Mouse (Mus musculus) embryonic facial prominence, embryonic 14.5 days (tissue): ENCODE measurements at regions not wholly inside any gene's neighbourhood (a gene's known extent, or its start where the extent isn't known, plus 50 kb on each side); places are given as distances from the start of the nearest gene placed in this dataset.

Source experiments
- ATAC-seq: fragments of 200-750 bp; cut with Nextera tagmentation; 2 replicates; pipeline ENCODE4 v1.8.0; 2017; ENCODE audit warnings: low read depth, moderate number of reproducible peaks, moderate TSS enrichment
- DNase-seq: peaks from one replicate; pipeline ENCODE4 v3.0.0-alpha.2; 2015; ENCODE audit warnings: low spot score
- H3K27ac ChIP-seq: fragments of 300-500 bp; sonication (generic); replicated peaks from 2 replicates; pipeline ENCODE4 v1.5.1; 2014; ENCODE audit warnings: low read depth, mild to moderate bottlenecking, low read length, moderate library complexity
- H3K27me3 ChIP-seq: fragments of 300-500 bp; sonication (generic); replicated peaks from 2 replicates; pipeline ENCODE4 v1.6.1; 2014; ENCODE audit warnings: low read length; ENCODE audit not compliant: control insufficient read depth, insufficient read depth
- H3K36me3 ChIP-seq: fragments of 300-500 bp; sonication (generic); 2 replicates; pipeline ENCODE4 v1.6.1; 2014; ENCODE audit warnings: low read length, mixed read lengths; ENCODE audit not compliant: control insufficient read depth, insufficient read depth
- H3K4me1 ChIP-seq: fragments of 300-500 bp; sonication (generic); 2 replicates; pipeline ENCODE4 v1.6.1; 2014; ENCODE audit warnings: antibody characterized with exemption, low read length; ENCODE audit not compliant: control insufficient read depth, insufficient read depth
- H3K4me2 ChIP-seq: fragments of 300-500 bp; sonication (generic); 2 replicates; pipeline ENCODE4 v1.6.1; 2014; ENCODE audit warnings: low read depth, mild to moderate bottlenecking, low read length, moderate library complexity, mixed read lengths
- H3K4me3 ChIP-seq: fragments of 300-500 bp; sonication (generic); 2 replicates; pipeline ENCODE4 v1.5.1; 2014; ENCODE audit warnings: low read depth, mild to moderate bottlenecking, low read length
- H3K9ac ChIP-seq: fragments of 300-500 bp; sonication (generic); 2 replicates; pipeline ENCODE4 v1.6.1; 2014; ENCODE audit warnings: low read depth, mild to moderate bottlenecking, low read length, moderate library complexity, mixed read lengths
- H3K9me3 ChIP-seq: fragments of 300-500 bp; sonication (generic); 2 replicates; pipeline ENCODE4 v1.6.1; 2016; ENCODE audit warnings: low read length; ENCODE audit not compliant: control insufficient read depth
- WGBS: fragments of 180-500 bp; shearing (Covaris S2); extraction: QIAGEN DNeasy Blood & Tissue Kit; methylation state at CpG from one replicate; pipeline ENCODE4 v1.1.7; 2014; 5-methylcytosine and 5-hydroxymethylcytosine counted together

GRCm38 (mm10) chr3:82265941-82266340 is 91.9 kb upstream of the Map9 start:
- no peak overlapping the region for H3K4me3 ChIP-seq
- no peak for DNase-seq
- no peak overlapping the region for H3K9ac ChIP-seq
- no peaks in the 10 kb centered on the region for H3K27me3 ChIP-seq
- no peaks in the 10 kb centered on the region for H3K9me3 ChIP-seq
- no peaks in the 10 kb centered on the region for H3K4me1 ChIP-seq
- 93% methylated on average over 1 of the region's 1 CpGs for WGBS
- no peak overlapping the region for H3K27ac ChIP-seq
- no peak overlapping the region for H3K4me2 ChIP-seq
- no peaks in the 10 kb centered on the region for H3K36me3 ChIP-seq
- ATAC-seq: no peak

- H3K9me3 ChIP-seq: no peaks in the 10 kb centered on the region
These were observed 95.9 kb upstream of the Map9 start for GRCm38 (mm10) chr3:82261976-82262375.

GRCm38 (mm10) chr3:82259986-82260652 is 97.7 kb upstream of the Map9 start:
- Histone ChIP-seq H3K27me3 (no peaks in the 10 kb centered on the region), H3K9me3 (no peaks in the 10 kb centered on the region), H3K36me3 (no peaks in the 10 kb centered on the region), H3K4me2 (no peak overlapping the region), H3K4me3 (no peak overlapping the region), H3K4me1 (no peaks in the 10 kb centered on the region), H3K9ac (no peak overlapping the region), H3K27ac (no peak overlapping the region)
- no peak for ATAC-seq
- DNase-seq: no peak
- 87% methylated on average over 4 of the region's 4 CpGs for WGBS

More at GRCm38 (mm10) chr3:82261976-82262375, 95.9 kb upstream of the Map9 start:
- Histone ChIP-seq H3K4me3 (no peak overlapping the region), H3K27ac (no peak overlapping the region), H3K4me1 (no peaks in the 10 kb centered on the region), H3K36me3 (no peaks in the 10 kb centered on the region), H3K9ac (no peak overlapping the region), H3K4me2 (no peak overlapping the region), H3K27me3 (no peaks in the 10 kb centered on the region)
- WGBS: 62% methylated on average over 3 of the region's 3 CpGs
- no peak for ATAC-seq
- DNase-seq: peak; percentile 50

GRCm38 (mm10) chr3:82250796-82251261 is 105.2 kb upstream of the Gucy1a1 start:
- Histone ChIP-seq H3K9me3 (no peaks in the 10 kb centered on the region), H3K27me3 (no peaks in the 10 kb centered on the region), H3K4me2 (no peak overlapping the region; the same call in 1 of the 2 replicates), H3K36me3 (no peaks in the 10 kb centered on the region), H3K4me1 (0 out of 2 replicates have a peak, but pooled peaks cover 6% of the 10 kb centered on the region), H3K27ac (no peak overlapping the region; the same call in 1 of the 2 replicates), H3K9ac (no peak overlapping the region), H3K4me3 (no peak overlapping the region)
- ATAC-seq (peak; percentile 57; the same call in 1 of the 2 replicates), DNase-seq (peak; percentile 60)
- 44% methylated on average over 3 of the region's 3 CpGs for WGBS

- no peaks in the 10 kb centered on the region for H3K27me3 ChIP-seq
- no peaks in the 10 kb centered on the region for H3K36me3 ChIP-seq
- 20% methylated on average over 6 of the region's 6 CpGs for WGBS
- 0 out of 2 replicates have a peak, but pooled peaks cover 6% of the 10 kb centered on the region for H3K4me1 ChIP-seq
- no peak overlapping the region; the same call in 1 of the 2 replicates for H3K27ac ChIP-seq
- H3K9ac ChIP-seq: no peak overlapping the region
- H3K4me2 ChIP-seq: no peak overlapping the region; the same call in 1 of the 2 replicates
- peak; percentile 62 for DNase-seq
- peak; percentile 75 for ATAC-seq
- H3K9me3 ChIP-seq: no peaks in the 10 kb centered on the region
- H3K4me3 ChIP-seq: no peak overlapping the region
These were observed 104.6 kb upstream of the Gucy1a1 start for GRCm38 (mm10) chr3:82249968-82250795.

- DNase-seq: peak; percentile 10
These were observed 90.9 kb upstream of the Gucy1a1 start for GRCm38 (mm10) chr3:82236377-82237057.

GRCm38 (mm10) chr3:82234306-82234705 is 88.7 kb upstream of the Gucy1a1 start:
- H3K36me3 ChIP-seq: no peaks in the 10 kb centered on the region
- no peak overlapping the region for H3K4me2 ChIP-seq
- no peak overlapping the region for H3K4me3 ChIP-seq
- DNase-seq (peak; percentile 20), ATAC-seq (no peak)
- H3K9ac ChIP-seq: no peak overlapping the region
- H3K27me3 ChIP-seq: no peaks in the 10 kb centered on the region
- H3K9me3 ChIP-seq: no peaks in the 10 kb centered on the region
- H3K27ac ChIP-seq: no peak overlapping the region
- H3K4me1 ChIP-seq: no peaks in the 10 kb centered on the region

More at GRCm38 (mm10) chr3:82236377-82237057, 90.9 kb upstream of the Gucy1a1 start:
- Histone ChIP-seq H3K27ac (no peak overlapping the region), H3K36me3 (no peaks in the 10 kb centered on the region), H3K9me3 (no peaks in the 10 kb centered on the region), H3K4me2 (no peak overlapping the region), H3K4me3 (no peak overlapping the region), H3K9ac (no peak overlapping the region), H3K27me3 (no peaks in the 10 kb centered on the region), H3K4me1 (no peaks in the 10 kb centered on the region)
- WGBS: 68% methylated on average over 2 of the region's 2 CpGs
- no peak for ATAC-seq

GRCm38 (mm10) chr3:82223379-82223778 is 77.8 kb upstream of the Gucy1a1 start:
- WGBS: 86% methylated on average over 1 of the region's 1 CpGs
- Histone ChIP-seq H3K27me3 (no peaks in the 10 kb centered on the region), H3K27ac (no peak overlapping the region), H3K4me1 (no peaks in the 10 kb centered on the region), H3K9ac (no peak overlapping the region), H3K4me3 (no peak overlapping the region), H3K4me2 (no peak overlapping the region), H3K9me3 (no peaks in the 10 kb centered on the region), H3K36me3 (no peaks in the 10 kb centered on the region)
- no peak for ATAC-seq
- no peak for DNase-seq
